Mouse (Mus musculus) testis, adult 2 months (tissue): ENCODE data around the gene Plcd4. TPM values are rescaled to one million over a fixed set of nuclear protein-coding genes. Genes with fewer than 3 reads are reported as not detected.

Experiments used
- H3K27ac ChIP-seq: fragments of 200-500 bp; 2 replicates; pipeline ENCODE4 v1.5.1; 2012; ENCODE audit warnings: low read depth, low read length; ENCODE audit not compliant: control insufficient read depth, insufficient read depth
- H3K27me3 ChIP-seq: fragments of 200-500 bp; 2 replicates; pipeline ENCODE4 v1.6.1; 2012; ENCODE audit warnings: mild to moderate bottlenecking, low read length, moderate library complexity; ENCODE audit not compliant: control insufficient read depth, insufficient read depth
- H3K36me3 ChIP-seq: fragments of 200-500 bp; 2 replicates; pipeline ENCODE4 v1.6.1; 2012; ENCODE audit warnings: mild to moderate bottlenecking, low read length; ENCODE audit not compliant: control insufficient read depth, insufficient read depth
- H3K4me1 ChIP-seq: fragments of 200-500 bp; 2 replicates; pipeline ENCODE4 v1.6.1; 2012; ENCODE audit warnings: low read length; ENCODE audit not compliant: control insufficient read depth, insufficient read depth
- H3K4me3 ChIP-seq: fragments of 200-500 bp; 2 replicates; pipeline ENCODE4 v1.5.1; 2012; ENCODE audit warnings: low read depth, mild to moderate bottlenecking, low read length, moderate library complexity, mixed read lengths; ENCODE audit not compliant: control insufficient read depth
- CTCF ChIP-seq: fragments of 200-500 bp; IDR thresholded peaks from 2 replicates; pipeline ENCODE4 v1.5.1; 2012; ENCODE audit warnings: low read depth, mild to moderate bottlenecking, inconsistent platforms, low read length, moderate library complexity; ENCODE audit not compliant: control insufficient read depth, insufficient read depth, insufficient replicate concordance
- POLR2A ChIP-seq: fragments of 200-500 bp; IDR thresholded peaks from 2 replicates; pipeline ENCODE4 v1.6.1; 2012; ENCODE audit warnings: low read depth, mild to moderate bottlenecking, inconsistent platforms, low read length, moderate library complexity; ENCODE audit not compliant: control insufficient read depth
- polyA plus RNA-seq: library from polyadenylated mRNA; depleted of rRNA; stranded (reverse); fragments of >200 nt; gene quantifications from 2 replicates; pipeline ENCODE4 v1.2.3, GENCODE M21; 2012

Gene Plcd4
- polyA plus RNA-seq, 1 experiment: 84.0 TPM

DNA sequence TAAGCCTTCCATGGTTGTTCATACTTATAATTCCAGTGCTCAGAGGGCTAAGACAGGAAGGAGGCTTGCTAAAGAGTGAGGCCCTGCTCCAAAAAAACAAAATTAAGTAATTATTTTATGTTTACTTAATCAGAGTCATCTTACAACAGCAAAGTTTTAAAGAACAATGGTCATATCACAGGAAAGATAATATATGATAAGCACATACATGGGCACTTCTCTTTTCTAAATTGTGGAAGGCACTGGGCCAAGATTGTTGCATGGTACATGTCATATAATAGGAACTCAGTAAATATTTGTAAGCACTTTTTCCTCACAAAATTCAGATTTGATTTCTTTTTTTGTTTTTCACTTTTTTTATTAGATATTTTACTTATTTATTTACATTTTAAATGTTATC is 22.8 kb upstream of the Plcd4 start:
- no peak overlapping the region for H3K27ac ChIP-seq
- peaks cover 1% of the 10 kb centered on the region for H3K36me3 ChIP-seq
- H3K4me3 ChIP-seq: no peak overlapping the region
- H3K4me1 ChIP-seq: no peaks in the 10 kb centered on the region
- TF ChIP-seq CTCF: no peak
- TF ChIP-seq POLR2A: no peak
- H3K27me3 ChIP-seq: no peaks in the 10 kb centered on the region

GRCm38 (mm10) chr1:74524746-74525145 is 17.9 kb upstream of the Plcd4 start:
- H3K4me1 ChIP-seq: no peaks in the 10 kb centered on the region
- no peaks in the 10 kb centered on the region; the same call in 1 of the 2 replicates for H3K36me3 ChIP-seq
- no peak overlapping the region for H3K27ac ChIP-seq
- no peaks in the 10 kb centered on the region for H3K27me3 ChIP-seq
- H3K4me3 ChIP-seq: no peak overlapping the region
- no peak for TF ChIP-seq CTCF
- TF ChIP-seq POLR2A: no peak

DNA sequence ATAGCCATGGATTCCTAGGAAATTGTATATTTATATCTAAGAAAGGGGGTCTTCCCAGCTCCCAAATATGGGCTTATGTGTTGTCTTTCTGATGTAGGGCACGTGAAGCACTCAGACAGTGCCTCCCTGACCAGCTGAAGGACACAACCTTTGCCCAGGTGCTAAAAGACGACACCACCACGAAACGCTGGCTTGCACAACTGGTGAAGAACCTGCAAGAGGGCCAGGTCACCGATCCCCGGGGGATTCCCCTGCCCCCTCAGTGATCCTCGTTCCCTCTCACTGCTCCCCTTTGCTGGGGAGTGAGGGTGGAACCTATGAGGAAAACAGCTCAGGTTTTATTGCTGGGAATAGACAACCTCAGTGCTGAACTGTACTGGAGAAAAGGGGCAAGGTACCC is 14.1 kb upstream of the Plcd4 start:
- no peaks in the 10 kb centered on the region for H3K4me1 ChIP-seq
- no peaks in the 10 kb centered on the region for H3K27me3 ChIP-seq
- no peak overlapping the region for H3K4me3 ChIP-seq
- no peaks in the 10 kb centered on the region for H3K36me3 ChIP-seq
- H3K27ac ChIP-seq: no peak overlapping the region
- TF ChIP-seq POLR2A (no peak), CTCF (no peak)

DNA sequence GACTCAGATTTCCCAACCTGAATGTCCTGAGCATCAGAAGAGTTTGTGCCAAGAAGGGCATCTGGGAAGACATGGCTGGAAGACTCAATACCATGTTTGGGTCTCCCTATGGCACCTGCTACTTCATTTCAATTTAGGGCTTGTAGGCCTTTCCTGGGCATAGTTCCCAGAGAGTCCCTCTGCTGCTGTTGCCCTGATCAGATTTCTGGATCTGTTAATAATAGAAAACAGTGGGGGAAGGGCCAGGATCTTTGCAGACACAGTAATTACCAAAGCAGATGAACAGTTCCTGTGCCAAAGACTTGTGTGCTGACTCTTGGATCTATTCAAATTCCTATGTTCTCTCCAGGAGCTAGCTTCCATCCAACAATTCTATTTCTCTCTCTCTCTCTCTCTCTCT is 4.0 kb upstream of the Plcd4 start:
- Histone ChIP-seq H3K4me3 (no peak overlapping the region), H3K27ac (no peak overlapping the region), H3K4me1 (peaks cover 4% of the 10 kb centered on the region), H3K36me3 (no peaks in the 10 kb centered on the region; the same call in 1 of the 2 replicates), H3K27me3 (no peaks in the 10 kb centered on the region)
- TF ChIP-seq POLR2A (no peak), CTCF (no peak)

DNA sequence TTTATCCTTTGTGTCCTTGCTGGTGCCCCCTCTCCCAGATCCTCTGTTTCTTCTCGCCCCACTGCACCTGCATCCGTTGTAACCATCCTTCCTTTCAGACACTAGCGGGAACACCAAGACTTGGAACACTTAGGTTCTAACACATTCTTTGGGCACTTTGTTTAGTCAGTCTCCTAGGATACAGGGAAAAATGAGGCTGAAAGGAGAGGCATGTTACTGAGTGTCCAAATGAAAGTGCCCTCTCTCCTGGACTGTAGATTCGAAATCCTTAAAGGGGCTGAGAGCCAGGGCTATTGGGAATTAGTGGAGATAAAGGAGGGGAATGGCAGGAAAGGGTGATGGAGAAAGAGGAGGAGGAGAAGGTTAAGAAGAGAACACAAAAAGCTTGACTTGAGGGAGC is 1.5 kb downstream of the Plcd4 start, which contains the start of gene Usp37:
Gene Usp37, minus strand, starts transcription at position 101 of the 400 bp plus-strand sequence.
- no peak for TF ChIP-seq CTCF
- TF ChIP-seq POLR2A: no peak
- Histone ChIP-seq H3K36me3 (no peaks in the 10 kb centered on the region; the same call in 1 of the 2 replicates), H3K27me3 (no peaks in the 10 kb centered on the region), H3K27ac (peak within 1 kb of the TSS; percentile 65), H3K4me1 (peaks cover 4% of the 10 kb centered on the region), H3K4me3 (peak within 1 kb of the TSS; percentile 89)

DNA sequence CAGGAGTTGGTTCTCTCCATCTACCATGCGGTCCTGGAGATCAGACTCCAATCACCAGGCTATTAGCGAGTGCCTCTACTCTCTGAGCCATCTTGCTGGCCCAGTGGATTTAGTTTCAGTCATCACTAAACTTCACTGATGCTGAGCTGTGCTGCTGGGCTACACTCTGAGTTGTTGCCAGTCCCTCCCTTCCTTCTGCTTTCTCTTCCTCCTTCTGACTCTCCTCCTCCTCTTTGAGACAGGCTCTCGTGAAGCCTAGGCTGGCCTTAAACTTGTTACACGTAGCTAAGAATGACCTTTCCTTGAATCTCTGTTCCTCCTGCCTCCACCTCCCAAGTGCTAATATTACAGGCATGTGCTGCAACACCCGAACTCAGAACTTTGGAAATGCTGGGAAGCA is 16.4 kb downstream of the Plcd4 start:
- no peak for TF ChIP-seq CTCF
- TF ChIP-seq POLR2A: no peak
- H3K4me3 ChIP-seq: no peak overlapping the region
- no peaks in the 10 kb centered on the region for H3K36me3 ChIP-seq
- no peak overlapping the region for H3K27ac ChIP-seq
- H3K4me1 ChIP-seq: no peaks in the 10 kb centered on the region
- H3K27me3 ChIP-seq: no peaks in the 10 kb centered on the region

- peaks cover 3% of the 10 kb centered on the region for H3K36me3 ChIP-seq
- no peaks in the 10 kb centered on the region for H3K27me3 ChIP-seq
- TF ChIP-seq CTCF: no peak
- TF ChIP-seq POLR2A: no peak
- H3K4me1 ChIP-seq: no peaks in the 10 kb centered on the region
- no peak overlapping the region for H3K27ac ChIP-seq
- H3K4me3 ChIP-seq: no peak overlapping the region
These were observed 23.1 kb downstream of the Plcd4 start for GRCm38 (mm10) chr1:74565834-74566233.
